Mouse (Mus musculus): Measurements from ENCODE around the gene Lkaaear1. TPM values are rescaled to one million over a fixed set of nuclear protein-coding genes. Genes with fewer than 3 reads are reported as not detected.

Gene Lkaaear1
- total RNA-seq (2021): not detected
- long read RNA-seq, experiment 1: 0 reads
- long read RNA-seq, experiment 2: 0 reads

GRCm38 (mm10) chr2:181698241-181698640 is at the start of gene Lkaaear1:
Gene Lkaaear1, minus strand, starts transcription at chr2:181698442.
- no peak for DNase-seq

- no peak for DNase-seq
Measured at GRCm38 (mm10) chr2:181730051-181730450, 31.8 kb upstream of the Lkaaear1 start.

GRCm38 (mm10) chr2:181727659-181728262 is 29.5 kb upstream of the Lkaaear1 start:
- no peak for DNase-seq

GRCm38 (mm10) chr2:181722213-181722612 is 24.0 kb upstream of the Lkaaear1 start:
- DNase-seq: no peak

- no peak for DNase-seq
Measured at GRCm38 (mm10) chr2:181721200-181721599, 23.0 kb upstream of the Lkaaear1 start.

GRCm38 (mm10) chr2:181720061-181720460 is 21.8 kb upstream of the Lkaaear1 start:
- no peak for DNase-seq

GRCm38 (mm10) chr2:181716991-181717390 is 18.7 kb upstream of the Lkaaear1 start:
- DNase-seq: no peak

- DNase-seq: no peak
Measured at GRCm38 (mm10) chr2:181715382-181715781, 17.1 kb upstream of the Lkaaear1 start.

- DNase-seq: no peak
Measured at GRCm38 (mm10) chr2:181714903-181715326, 16.7 kb upstream of the Lkaaear1 start, which contains the start of gene Oprl1. Gene Oprl1, plus strand, starts transcription at chr2:181715016.

GRCm38 (mm10) chr2:181713749-181714148 is 15.5 kb upstream of the Lkaaear1 start:
- no peak for DNase-seq

- no peak for DNase-seq
Measured at GRCm38 (mm10) chr2:181706668-181707067, 8.4 kb upstream of the Lkaaear1 start.

GRCm38 (mm10) chr2:181696801-181697420 is 1.3 kb downstream of the Lkaaear1 start:
- no peak for DNase-seq

GRCm38 (mm10) chr2:181695776-181696175 is 2.5 kb downstream of the Lkaaear1 start:
- no peak for DNase-seq

- no peak for DNase-seq
Measured at GRCm38 (mm10) chr2:181694581-181694980, 3.7 kb downstream of the Lkaaear1 start.

GRCm38 (mm10) chr2:181693339-181694280 is 4.6 kb downstream of the Lkaaear1 start, which contains the start of gene Rgs19:
Gene Rgs19, minus strand, starts transcription at chr2:181693977.
- peak; percentile 77 for DNase-seq

GRCm38 (mm10) chr2:181692304-181692703 is 5.9 kb downstream of the Lkaaear1 start:
- DNase-seq: no peak

GRCm38 (mm10) chr2:181691571-181691970 is 6.7 kb downstream of the Lkaaear1 start:
- DNase-seq: no peak

GRCm38 (mm10) chr2:181691083-181691482 is 7.2 kb downstream of the Lkaaear1 start:
- no peak for DNase-seq

GRCm38 (mm10) chr2:181689466-181690160 is 8.6 kb downstream of the Lkaaear1 start:
- no peak for DNase-seq

- no peak for DNase-seq
Measured at GRCm38 (mm10) chr2:181687586-181687985, 10.7 kb downstream of the Lkaaear1 start.

- no peak for DNase-seq
Measured at GRCm38 (mm10) chr2:181685686-181686085, 12.6 kb downstream of the Lkaaear1 start.

GRCm38 (mm10) chr2:181684713-181685112 is 13.5 kb downstream of the Lkaaear1 start:
- DNase-seq: no peak
